In genomic region chr4:63426308-63426707, GRCm38 (mm10) we compare ENCODE assay signal across 27 mouse cellular contexts. TPM values are rescaled to one million over a fixed set of nuclear protein-coding genes. Genes with fewer than 3 reads are reported as not detected.
A peak's percentile ranks its signal among the peaks of the same experiment; 100 is the strongest.
DNase-seq lines count a peak whose midpoint lies in the region; ATAC-seq and TF ChIP-seq lines count a peak whose summit lies in the region.
"Had no signal": no experiment of that assay in that cellular context is flagged by ENCODE, and none has a peak within 500 bp of the region (broad histone marks: within the 10 kb centered on the region; RNA-seq: fewer than 3 reads in every experiment).

No protein-coding gene starts in this region.

- H3K4me2 ChIP-seq in kidney, embryonic 15.5 days: no peak overlapping the region
- no peak overlapping the region for H3K4me2 ChIP-seq in limb, embryonic 14.5 days (replicated peaks; ENCODE audit: low read depth, low read length, severe bottlenecking)
- H3K4me2 ChIP-seq: heart, embryonic 12.5 days; limb, embryonic 15.5 days; liver, embryonic 15.5 days; lung, embryonic 15.5 days; neural tube, embryonic 13.5 days had no signal

- H3K36me3 ChIP-seq in kidney, embryonic 15.5 days: no peaks in the 10 kb centered on the region
- H3K36me3 ChIP-seq in ES-Bruce4 (ENCODE audit: control insufficient read depth, insufficient read depth, low read length, poor library complexity, severe bottlenecking): no peaks in the 10 kb centered on the region
- H3K36me3 ChIP-seq in limb, embryonic 14.5 days (ENCODE audit: control insufficient read depth, insufficient read depth, low read length): 0 out of 2 replicates have a peak, but pooled peaks cover 4% of the 10 kb centered on the region
- H3K36me3 ChIP-seq: heart, embryonic 12.5 days; limb, embryonic 15.5 days; liver, embryonic 15.5 days; lung, embryonic 15.5 days; neural tube, embryonic 13.5 days had no signal

- TF ChIP-seq POLR2A in ES-Bruce4 (IDR thresholded peaks at IDR 0.05; ENCODE audit: insufficient read depth, low read length): no peak
- no peak for TF ChIP-seq POLR2A in limb, embryonic 14.5 days (IDR thresholded peaks at IDR 0.05; ENCODE audit: borderline replicate concordance, extremely low read depth, insufficient read depth, insufficient read length)

- no peak for TF ChIP-seq CTCF in ES-Bruce4 (IDR thresholded peaks at IDR 0.05; ENCODE audit: low read depth, low read length)

- no peak for DNase-seq in kidney, postnatal 25 days
- peak; percentile 65 for DNase-seq in ZHBTc4 (ENCODE audit: low read depth, low spot score)
- no peak for DNase-seq in limb, embryonic 14.5 days (ENCODE audit: low spot score)
- DNase-seq in ovary, postnatal 14 days (ENCODE audit: low spot score): no peak
- DNase-seq in urinary bladder, postnatal 25 days (ENCODE audit: low spot score): no peak
- DNase-seq: cerebellum, adult 11-12 months; cerebellum, postnatal 10 days; gastrocnemius, postnatal 14 days; heart, adult 11 months; heart, postnatal 10 days; kidney, postnatal 4 days; lung, postnatal 36 days; midbrain, embryonic 14.5 days; spleen, adult 18-20 months; thymus, postnatal 14 days had no signal

- WGBS in kidney, embryonic 15.5 days: 31% methylated on average over 8 of the region's 8 CpGs
- 47% methylated on average over 8 of the region's 8 CpGs for WGBS in limb, embryonic 14.5 days

- ATAC-seq in kidney, embryonic 15.5 days (replicated peaks; ENCODE audit: low FRiP score): peak; percentile 70
- peak; percentile 73; the same call in 1 of the 2 replicates for ATAC-seq in limb, embryonic 14.5 days (ENCODE audit: low FRiP score, low read depth)
- ATAC-seq: forebrain, embryonic 16.5 days; intestine, postnatal 0 days had no signal

- H3K4me1 ChIP-seq in kidney, embryonic 15.5 days: peaks cover 18% of the 10 kb centered on the region
- peaks cover 26% of the 10 kb centered on the region for H3K4me1 ChIP-seq in ES-Bruce4 (ENCODE audit: control insufficient read depth, insufficient read depth, low read length)
- peaks cover 11% of the 10 kb centered on the region for H3K4me1 ChIP-seq in limb, embryonic 14.5 days (ENCODE audit: control insufficient read depth, insufficient read depth, low read length)
- H3K4me1 ChIP-seq: liver, embryonic 15.5 days; lung, embryonic 15.5 days had no signal

- no peak overlapping the region for H3K4me3 ChIP-seq in kidney, embryonic 15.5 days (replicated peaks)
- H3K4me3 ChIP-seq in ES-Bruce4 (ENCODE audit: low read depth, low read length): no peak overlapping the region
- H3K4me3 ChIP-seq in limb, embryonic 14.5 days (replicated peaks; ENCODE audit: low read length): no peak overlapping the region
- H3K4me3 ChIP-seq: heart, embryonic 12.5 days; hindbrain, embryonic 10.5 days; limb, embryonic 15.5 days; liver, embryonic 15.5 days; lung, embryonic 15.5 days; megakaryocyte, embryonic 14.5 days; neural tube, embryonic 13.5 days had no signal

- peak overlapping the region; percentile 38 for H3K27ac ChIP-seq in kidney, embryonic 15.5 days
- H3K27ac ChIP-seq in ES-Bruce4 (ENCODE audit: insufficient read depth, low read length): 0 out of 2 replicates have a peak overlapping the region, but pooled peaks have one; percentile 5
- no peak overlapping the region for H3K27ac ChIP-seq in limb, embryonic 14.5 days (replicated peaks; ENCODE audit: low read depth, low read length)
- H3K27ac ChIP-seq: limb, embryonic 15.5 days; liver, embryonic 15.5 days; lung, embryonic 15.5 days; neural tube, embryonic 13.5 days had no signal

- H3K9me3 ChIP-seq in kidney, embryonic 15.5 days (replicated peaks): no peaks in the 10 kb centered on the region
- H3K9me3 ChIP-seq in ES-Bruce4 (replicated peaks; ENCODE audit: control insufficient read depth, insufficient read depth, low read length, poor library complexity, severe bottlenecking): no peaks in the 10 kb centered on the region
- H3K9me3 ChIP-seq in limb, embryonic 14.5 days (ENCODE audit: control insufficient read depth, low read length): no peaks in the 10 kb centered on the region
- H3K9me3 ChIP-seq: heart, embryonic 12.5 days; hindbrain, embryonic 10.5 days; limb, embryonic 15.5 days; liver, embryonic 15.5 days; lung, embryonic 15.5 days; neural tube, embryonic 13.5 days had no signal

- TF ChIP-seq EP300 in ES-Bruce4 (IDR thresholded peaks at IDR 0.05; ENCODE audit: insufficient read depth, low read depth, low read length): no peak

- no peaks in the 10 kb centered on the region for H3K27me3 ChIP-seq in kidney, embryonic 15.5 days
- H3K27me3 ChIP-seq in ES-Bruce4 (ENCODE audit: control insufficient read depth, insufficient read depth, low read length, poor library complexity, severe bottlenecking): no peaks in the 10 kb centered on the region
- no peaks in the 10 kb centered on the region for H3K27me3 ChIP-seq in limb, embryonic 14.5 days (ENCODE audit: control insufficient read depth, insufficient read depth, low read length)
- H3K27me3 ChIP-seq: CH12.LX; heart, embryonic 12.5 days; limb, embryonic 15.5 days; liver, embryonic 15.5 days; lung, embryonic 15.5 days; neural tube, embryonic 13.5 days had no signal

- H3K9ac ChIP-seq in kidney, embryonic 15.5 days: no peak overlapping the region
- H3K9ac ChIP-seq in ES-Bruce4 (ENCODE audit: low read depth, poor library complexity, severe bottlenecking): no peak overlapping the region
- H3K9ac ChIP-seq in limb, embryonic 14.5 days (ENCODE audit: low read depth, low read length, severe bottlenecking): no peak overlapping the region
- H3K9ac ChIP-seq: heart, embryonic 12.5 days; limb, embryonic 15.5 days; liver, embryonic 15.5 days; lung, embryonic 15.5 days; neural tube, embryonic 13.5 days had no signal

RNA-seq across cellular contexts. Expression of gene Akna, which starts 23.2 kb away (rescaled TPM):
- 7.4 and 8.3 TPM in 2 replicates for polyA plus RNA-seq in kidney, embryonic 15.5 days (2015; fragmentation: Nextera tagmentation; extraction: Ambion mirVana)
- polyA plus RNA-seq in ES-Bruce4 (2011; ENCODE audit: insufficient read depth, insufficient read length, low read depth, missing spikeins): 4.0 and 4.7 TPM in 2 replicates
- 6.2 and 7.1 TPM in 2 replicates for polyA plus RNA-seq in limb, embryonic 14.5 days (2012; rRNA removed)
- polyA plus RNA-seq in limb, embryonic 14.5 days (2014; fragmentation: Nextera tagmentation; extraction: Ambion mirVana): 5.4 and 7.0 TPM in 2 replicates
